11 mouse cellular contexts compared by ENCODE assay signal in the genomic region with DNA sequence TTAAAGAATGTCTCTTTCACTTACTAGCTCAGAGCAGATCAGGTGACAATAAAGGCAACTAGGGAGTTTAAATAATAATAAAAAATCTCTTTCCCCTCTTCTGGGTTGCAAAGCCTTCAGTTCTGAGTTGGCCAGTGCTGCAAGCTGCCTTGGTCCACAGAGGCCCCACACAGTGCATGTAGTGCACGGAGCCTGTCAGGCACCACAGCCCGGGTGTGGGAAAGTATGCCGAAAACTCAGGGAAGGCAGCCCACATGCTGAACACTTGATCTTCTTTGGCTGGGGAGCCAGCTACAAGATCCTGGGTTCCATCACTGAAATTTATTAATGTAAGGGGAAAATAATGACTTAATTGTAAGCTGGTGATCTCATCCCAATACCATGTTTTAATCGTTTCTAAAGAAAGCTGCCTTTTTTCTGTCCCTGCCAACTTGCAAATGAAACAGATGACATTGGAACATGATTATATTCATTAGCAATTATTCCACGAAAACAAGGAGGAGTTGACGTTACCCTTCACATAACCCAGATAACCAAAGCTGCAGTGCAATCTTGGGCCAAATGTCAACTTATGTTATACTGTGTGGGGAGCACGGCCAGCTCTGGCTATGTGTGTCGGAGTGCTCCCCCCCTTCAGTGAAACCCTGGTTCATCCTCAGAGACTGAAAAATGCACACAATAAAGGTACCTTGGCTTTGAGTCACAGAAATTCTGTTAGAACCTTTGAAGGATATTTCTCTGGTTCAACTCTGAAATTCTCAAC.
A peak's percentile ranks its signal among the peaks of the same experiment; 100 is the strongest.
DNase-seq lines count a peak whose midpoint lies in the region; ATAC-seq and TF ChIP-seq lines count a peak whose summit lies in the region.
"Had no signal": no experiment of that assay in that cellular context is flagged by ENCODE, and none has a peak within 500 bp of the region (broad histone marks: within the 10 kb centered on the region; RNA-seq: fewer than 3 reads in every experiment).

No protein-coding gene starts in this region.

- no peak overlapping the region for H3K4me2 ChIP-seq in embryonic facial prominence, embryonic 12.5 days (replicated peaks)
- H3K4me2 ChIP-seq in lung, embryonic 14.5 days: no peak overlapping the region

- H3K4me1 ChIP-seq in embryonic facial prominence, embryonic 12.5 days: peaks cover 8% of the 10 kb centered on the region
- H3K4me1 ChIP-seq in embryonic facial prominence, embryonic 10.5 days: peaks cover 15% of the 10 kb centered on the region
- H3K4me1 ChIP-seq in lung, embryonic 14.5 days (ENCODE audit: insufficient read depth): peaks cover 11% of the 10 kb centered on the region; the same call in 1 of the 2 replicates

- no peaks in the 10 kb centered on the region for H3K27me3 ChIP-seq in embryonic facial prominence, embryonic 12.5 days
- H3K27me3 ChIP-seq in embryonic facial prominence, embryonic 10.5 days (replicated peaks; ENCODE audit: low read depth, poor library complexity, severe bottlenecking): no peaks in the 10 kb centered on the region
- no peaks in the 10 kb centered on the region for H3K27me3 ChIP-seq in lung, embryonic 14.5 days (ENCODE audit: insufficient read depth, low read length)

- H3K9ac ChIP-seq in embryonic facial prominence, embryonic 12.5 days: no peak overlapping the region
- H3K9ac ChIP-seq in lung, embryonic 14.5 days: no peak overlapping the region

- no peaks in the 10 kb centered on the region for H3K9me3 ChIP-seq in embryonic facial prominence, embryonic 12.5 days
- no peaks in the 10 kb centered on the region for H3K9me3 ChIP-seq in embryonic facial prominence, embryonic 10.5 days
- no peaks in the 10 kb centered on the region for H3K9me3 ChIP-seq in lung, embryonic 14.5 days (ENCODE audit: low read depth, low read length)

- H3K27ac ChIP-seq in embryonic facial prominence, embryonic 12.5 days: no peak overlapping the region
- no peak overlapping the region for H3K27ac ChIP-seq in embryonic facial prominence, embryonic 10.5 days (replicated peaks)
- H3K27ac ChIP-seq in lung, embryonic 14.5 days (ENCODE audit: low read depth): no peak overlapping the region

- H3K4me3 ChIP-seq in embryonic facial prominence, embryonic 12.5 days: no peak overlapping the region
- no peak overlapping the region for H3K4me3 ChIP-seq in embryonic facial prominence, embryonic 10.5 days
- no peak overlapping the region for H3K4me3 ChIP-seq in lung, embryonic 14.5 days (ENCODE audit: low read depth, low read length)

- no peak for DNase-seq in embryonic facial prominence, embryonic 10.5 days (ENCODE audit: low spot score)
- peak; percentile 13 to 15 for DNase-seq in heart, postnatal 14 days
- DNase-seq in heart, postnatal 36 days: no peak
- no peak for DNase-seq in lung, embryonic 14.5 days
- DNase-seq in lung, adult 18-20 months: no peak
- DNase-seq in retina, embryonic 14.5 days (ENCODE audit: low spot score): peak; percentile 22
- DNase-seq: cerebellum, adult 18-20 months; kidney, adult 9 months; right cerebral cortex, postnatal 4 days had no signal

- 58% methylated on average over 8 of the region's 8 CpGs for WGBS in embryonic facial prominence, embryonic 12.5 days
- WGBS in embryonic facial prominence, embryonic 10.5 days: 76% methylated on average over 8 of the region's 8 CpGs
- WGBS in lung, embryonic 14.5 days: 46% methylated on average over 8 of the region's 8 CpGs

- ATAC-seq in embryonic facial prominence, embryonic 12.5 days (ENCODE audit: insufficient number of reproducible peaks, insufficient read depth, low FRiP score, low TSS enrichment): peak; percentile 60; the same call in 1 of the 2 replicates
- peak; percentile 39; the same call in 1 of the 2 replicates for ATAC-seq in lung, embryonic 14.5 days (ENCODE audit: insufficient read depth)
- ATAC-seq in inflammation-experienced regulatory T-cells, adult 6 months: no peak

- H3K36me3 ChIP-seq in embryonic facial prominence, embryonic 12.5 days: no peaks in the 10 kb centered on the region
- H3K36me3 ChIP-seq in embryonic facial prominence, embryonic 10.5 days (replicated peaks): no peaks in the 10 kb centered on the region
- no peaks in the 10 kb centered on the region for H3K36me3 ChIP-seq in lung, embryonic 14.5 days (ENCODE audit: insufficient read depth)

- intact Hi-C loops in heart, postnatal 14 days (cut with DNase I): loop anchor here (5.0 kb wide), 2 partner anchors 141 to 231 kb away; no protein-coding TSS in a partner anchor
- intact Hi-C loops in heart, postnatal 36 days (cut with DNase I): loop anchor here (1.0 to 5.0 kb wide), 2 partner anchors 231 to 286 kb away; no protein-coding TSS in a partner anchor

- no peak for TF ChIP-seq CTCF in lung, embryonic 14.5 days (IDR thresholded peaks at IDR 0.05; ENCODE audit: low read depth)

Comparison
In these comparisons a context has a peak if more than half of its experiments do, and no peak if none do; other contexts are left out.
1. DNase-seq: peak in heart, postnatal 14 days (2 of 2) and retina, embryonic 14.5 days (single experiment); none in embryonic facial prominence, embryonic 10.5 days (single experiment), heart, postnatal 36 days (0 of 2), lung, embryonic 14.5 days (single experiment) and lung, adult 18-20 months (0 of 2).